Mouse (Mus musculus): ENCODE data around the gene Clybl. TPM values are rescaled to one million over a fixed set of nuclear protein-coding genes. Genes with fewer than 3 reads are reported as not detected.

The Clybl gene
- polyA plus RNA-seq, 1 experiment from 2014 or later: 29.1 TPM

GRCm38 (mm10) chr14:122416166-122416771 is 234.8 kb downstream of the Clybl start:
- H3K27me3 ChIP-seq (ENCODE audit: control insufficient read depth, insufficient read depth, low read length): no peaks in the 10 kb centered on the region
- no peak overlapping the region for H3K4me3 ChIP-seq (ENCODE audit: low read depth, low read length)
- no peak overlapping the region for H3K4me2 ChIP-seq (ENCODE audit: low read depth, low read length)
- 19% methylated on average over 4 of the region's 4 CpGs for WGBS
- H3K4me1 ChIP-seq (ENCODE audit: control insufficient read depth, insufficient read depth, low read length): no peaks in the 10 kb centered on the region
- DNase-seq (ENCODE audit: low spot score) (no peak), ATAC-seq (replicated peaks; ENCODE audit: insufficient number of reproducible peaks, low FRiP score, low TSS enrichment, low read depth) (no peak)
- H3K9me3 ChIP-seq (replicated peaks; ENCODE audit: control insufficient read depth, low read length): no peaks in the 10 kb centered on the region
- H3K9ac ChIP-seq (replicated peaks; ENCODE audit: low read length): no peak overlapping the region
- no peaks in the 10 kb centered on the region for H3K36me3 ChIP-seq (replicated peaks; ENCODE audit: control insufficient read depth, insufficient read depth, low read depth, low read length)
- H3K27ac ChIP-seq (replicated peaks; ENCODE audit: low read depth, low read length): no peak overlapping the region

- no peak for DNase-seq (ENCODE audit: low spot score)
- 89% methylated on average over 3 of the region's 3 CpGs for WGBS
- no peak overlapping the region for H3K27ac ChIP-seq (replicated peaks; ENCODE audit: low read depth, low read length)
- no peak for ATAC-seq (replicated peaks; ENCODE audit: insufficient number of reproducible peaks, low FRiP score, low TSS enrichment, low read depth)
- no peak overlapping the region for H3K9ac ChIP-seq (replicated peaks; ENCODE audit: low read length)
- H3K36me3 ChIP-seq (replicated peaks; ENCODE audit: control insufficient read depth, insufficient read depth, low read depth, low read length): no peaks in the 10 kb centered on the region
- H3K9me3 ChIP-seq (replicated peaks; ENCODE audit: control insufficient read depth, low read length): no peaks in the 10 kb centered on the region
- no peak overlapping the region for H3K4me3 ChIP-seq (ENCODE audit: low read depth, low read length)
- H3K4me1 ChIP-seq (ENCODE audit: control insufficient read depth, insufficient read depth, low read length): no peaks in the 10 kb centered on the region; the same call in 1 of the 2 replicates
- no peak overlapping the region for H3K4me2 ChIP-seq (ENCODE audit: low read depth, low read length)
- no peaks in the 10 kb centered on the region for H3K27me3 ChIP-seq (ENCODE audit: control insufficient read depth, insufficient read depth, low read length)
Measured at GRCm38 (mm10) chr14:122424441-122424840, 242.9 kb downstream of the Clybl start.

- Histone ChIP-seq H3K36me3 (replicated peaks; ENCODE audit: control insufficient read depth, insufficient read depth, low read depth, low read length) (no peaks in the 10 kb centered on the region), H3K27me3 (ENCODE audit: control insufficient read depth, insufficient read depth, low read length) (no peaks in the 10 kb centered on the region), H3K9me3 (replicated peaks; ENCODE audit: control insufficient read depth, low read length) (no peaks in the 10 kb centered on the region), H3K4me2 (ENCODE audit: low read depth, low read length) (no peak overlapping the region), H3K9ac (replicated peaks; ENCODE audit: low read length) (no peak overlapping the region), H3K4me1 (ENCODE audit: control insufficient read depth, insufficient read depth, low read length) (no peaks in the 10 kb centered on the region; the same call in 1 of the 2 replicates), H3K27ac (replicated peaks; ENCODE audit: low read depth, low read length) (no peak overlapping the region), H3K4me3 (ENCODE audit: low read depth, low read length) (no peak overlapping the region)
- ATAC-seq (replicated peaks; ENCODE audit: insufficient number of reproducible peaks, low FRiP score, low TSS enrichment, low read depth): no peak
- peak; percentile 50 for DNase-seq (ENCODE audit: low spot score)
- WGBS: 40% methylated on average over 10 of the region's 10 CpGs
Measured at GRCm38 (mm10) chr14:122426529-122427203, 245.2 kb downstream of the Clybl start.

- DNase-seq (ENCODE audit: low spot score) (no peak), ATAC-seq (replicated peaks; ENCODE audit: insufficient number of reproducible peaks, low FRiP score, low TSS enrichment, low read depth) (no peak)
- no peaks in the 10 kb centered on the region; the same call in 1 of the 2 replicates for H3K4me1 ChIP-seq (ENCODE audit: control insufficient read depth, insufficient read depth, low read length)
- H3K9me3 ChIP-seq (replicated peaks; ENCODE audit: control insufficient read depth, low read length): no peaks in the 10 kb centered on the region
- H3K36me3 ChIP-seq (replicated peaks; ENCODE audit: control insufficient read depth, insufficient read depth, low read depth, low read length): no peaks in the 10 kb centered on the region
- H3K27me3 ChIP-seq (ENCODE audit: control insufficient read depth, insufficient read depth, low read length): no peaks in the 10 kb centered on the region
- H3K27ac ChIP-seq (replicated peaks; ENCODE audit: low read depth, low read length): no peak overlapping the region
- H3K9ac ChIP-seq (replicated peaks; ENCODE audit: low read length): no peak overlapping the region
- H3K4me3 ChIP-seq (ENCODE audit: low read depth, low read length): no peak overlapping the region
- WGBS: 36% methylated on average over 8 of the region's 8 CpGs
- no peak overlapping the region for H3K4me2 ChIP-seq (ENCODE audit: low read depth, low read length)
Measured at GRCm38 (mm10) chr14:122427204-122427560, 245.7 kb downstream of the Clybl start.

- Histone ChIP-seq H3K36me3 (replicated peaks; ENCODE audit: control insufficient read depth, insufficient read depth, low read depth, low read length) (no peaks in the 10 kb centered on the region), H3K4me1 (ENCODE audit: control insufficient read depth, insufficient read depth, low read length) (no peaks in the 10 kb centered on the region; the same call in 1 of the 2 replicates), H3K27ac (replicated peaks; ENCODE audit: low read depth, low read length) (no peak overlapping the region), H3K4me3 (ENCODE audit: low read depth, low read length) (no peak overlapping the region), H3K4me2 (ENCODE audit: low read depth, low read length) (no peak overlapping the region), H3K9me3 (replicated peaks; ENCODE audit: control insufficient read depth, low read length) (no peaks in the 10 kb centered on the region), H3K9ac (replicated peaks; ENCODE audit: low read length) (no peak overlapping the region), H3K27me3 (ENCODE audit: control insufficient read depth, insufficient read depth, low read length) (no peaks in the 10 kb centered on the region)
- ATAC-seq (replicated peaks; ENCODE audit: insufficient number of reproducible peaks, low FRiP score, low TSS enrichment, low read depth): no peak
- DNase-seq (ENCODE audit: low spot score): no peak
- 91% methylated on average over 3 of the region's 3 CpGs for WGBS
Measured at GRCm38 (mm10) chr14:122427654-122428053, 246.2 kb downstream of the Clybl start.

- Histone ChIP-seq H3K27ac (replicated peaks; ENCODE audit: low read depth, low read length) (no peak overlapping the region), H3K4me3 (ENCODE audit: low read depth, low read length) (no peak overlapping the region), H3K27me3 (ENCODE audit: control insufficient read depth, insufficient read depth, low read length) (no peaks in the 10 kb centered on the region), H3K4me2 (ENCODE audit: low read depth, low read length) (no peak overlapping the region), H3K9ac (replicated peaks; ENCODE audit: low read length) (no peak overlapping the region), H3K4me1 (ENCODE audit: control insufficient read depth, insufficient read depth, low read length) (no peaks in the 10 kb centered on the region), H3K9me3 (replicated peaks; ENCODE audit: control insufficient read depth, low read length) (no peaks in the 10 kb centered on the region), H3K36me3 (replicated peaks; ENCODE audit: control insufficient read depth, insufficient read depth, low read depth, low read length) (no peaks in the 10 kb centered on the region)
- DNase-seq (ENCODE audit: low spot score) (no peak), ATAC-seq (replicated peaks; ENCODE audit: insufficient number of reproducible peaks, low FRiP score, low TSS enrichment, low read depth) (no peak)
- 64% methylated on average over 3 of the region's 3 CpGs for WGBS
Measured at GRCm38 (mm10) chr14:122432558-122432957, 251.1 kb downstream of the Clybl start.

- Histone ChIP-seq H3K36me3 (replicated peaks; ENCODE audit: control insufficient read depth, insufficient read depth, low read depth, low read length) (no peaks in the 10 kb centered on the region), H3K4me1 (ENCODE audit: control insufficient read depth, insufficient read depth, low read length) (no peaks in the 10 kb centered on the region), H3K4me2 (ENCODE audit: low read depth, low read length) (no peak overlapping the region), H3K4me3 (ENCODE audit: low read depth, low read length) (no peak overlapping the region), H3K27me3 (ENCODE audit: control insufficient read depth, insufficient read depth, low read length) (no peaks in the 10 kb centered on the region), H3K9ac (replicated peaks; ENCODE audit: low read length) (no peak overlapping the region), H3K27ac (replicated peaks; ENCODE audit: low read depth, low read length) (no peak overlapping the region), H3K9me3 (replicated peaks; ENCODE audit: control insufficient read depth, low read length) (no peaks in the 10 kb centered on the region)
- WGBS: 89% methylated on average over 10 of the region's 10 CpGs
- ATAC-seq (replicated peaks; ENCODE audit: insufficient number of reproducible peaks, low FRiP score, low TSS enrichment, low read depth) (no peak; the same call in 1 of the 2 replicates), DNase-seq (ENCODE audit: low spot score) (no peak)
Measured at GRCm38 (mm10) chr14:122434039-122434438, 252.5 kb downstream of the Clybl start.

GRCm38 (mm10) chr14:122436850-122437249 is 255.3 kb downstream of the Clybl start:
- Histone ChIP-seq H3K9ac (replicated peaks; ENCODE audit: low read length) (no peak overlapping the region), H3K4me2 (ENCODE audit: low read depth, low read length) (no peak overlapping the region), H3K9me3 (replicated peaks; ENCODE audit: control insufficient read depth, low read length) (no peaks in the 10 kb centered on the region), H3K4me3 (ENCODE audit: low read depth, low read length) (no peak overlapping the region), H3K27ac (replicated peaks; ENCODE audit: low read depth, low read length) (no peak overlapping the region), H3K27me3 (ENCODE audit: control insufficient read depth, insufficient read depth, low read length) (no peaks in the 10 kb centered on the region), H3K4me1 (ENCODE audit: control insufficient read depth, insufficient read depth, low read length) (no peaks in the 10 kb centered on the region), H3K36me3 (replicated peaks; ENCODE audit: control insufficient read depth, insufficient read depth, low read depth, low read length) (no peaks in the 10 kb centered on the region)
- DNase-seq (ENCODE audit: low spot score): no peak
- no peak for ATAC-seq (replicated peaks; ENCODE audit: insufficient number of reproducible peaks, low FRiP score, low TSS enrichment, low read depth)
- WGBS: 80% methylated on average over 10 of the region's 10 CpGs

Measured in embryonic facial prominence, embryonic 11.5 days (tissue).